Mouse (Mus musculus): ENCODE data around the gene Cnn1. TPM values are rescaled to one million over a fixed set of nuclear protein-coding genes. Genes with fewer than 3 reads are reported as not detected.
"Not testable (repeated sequence)": the region's sequence is repeated elsewhere in the genome, so short reads cannot be mapped to it uniquely, and the experiment has no call there.

The Cnn1 gene
- polyA plus RNA-seq, 1 experiment from 2014 or later: 4.0 TPM

DNA sequence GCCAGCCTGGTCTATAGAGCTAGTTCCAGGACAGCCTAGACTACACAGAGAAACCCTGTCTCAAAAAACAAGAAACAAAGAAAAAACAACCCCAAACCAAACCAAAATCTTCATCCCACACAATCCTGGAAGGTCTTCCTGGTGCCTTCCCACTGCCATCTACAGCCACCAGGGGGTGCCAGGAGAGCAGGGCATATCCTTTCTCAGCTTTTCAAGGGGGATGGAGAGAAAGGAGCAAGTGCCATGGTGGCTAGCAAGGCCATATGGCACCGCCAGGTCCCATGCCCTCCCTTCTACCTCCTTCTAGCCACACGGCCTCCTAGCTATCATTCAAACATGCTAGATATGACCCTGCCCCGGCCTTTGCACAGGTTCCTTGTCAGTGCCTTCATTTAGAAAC is 32.6 kb upstream of the Cnn1 start:
- Histone ChIP-seq H3K4me2 (ENCODE audit: low read depth, low read length) (no peak overlapping the region), H3K27me3 (ENCODE audit: control insufficient read depth, insufficient read depth, low read length) (no peaks in the 10 kb centered on the region), H3K9me3 (replicated peaks; ENCODE audit: control insufficient read depth, low read length) (no peaks in the 10 kb centered on the region), H3K4me3 (ENCODE audit: low read depth, low read length) (no peak overlapping the region), H3K9ac (replicated peaks; ENCODE audit: low read length) (no peak overlapping the region), H3K4me1 (ENCODE audit: control insufficient read depth, insufficient read depth, low read length) (no peaks in the 10 kb centered on the region), H3K27ac (replicated peaks; ENCODE audit: low read depth, low read length) (no peak overlapping the region), H3K36me3 (replicated peaks; ENCODE audit: control insufficient read depth, insufficient read depth, low read depth, low read length) (peaks cover 2% of the 10 kb centered on the region)
- DNase-seq (ENCODE audit: low spot score) (peak; percentile 38), ATAC-seq (replicated peaks; ENCODE audit: insufficient number of reproducible peaks, low FRiP score, low TSS enrichment, low read depth) (no peak)
- WGBS: 83% methylated on average over 3 of the region's 3 CpGs

DNA sequence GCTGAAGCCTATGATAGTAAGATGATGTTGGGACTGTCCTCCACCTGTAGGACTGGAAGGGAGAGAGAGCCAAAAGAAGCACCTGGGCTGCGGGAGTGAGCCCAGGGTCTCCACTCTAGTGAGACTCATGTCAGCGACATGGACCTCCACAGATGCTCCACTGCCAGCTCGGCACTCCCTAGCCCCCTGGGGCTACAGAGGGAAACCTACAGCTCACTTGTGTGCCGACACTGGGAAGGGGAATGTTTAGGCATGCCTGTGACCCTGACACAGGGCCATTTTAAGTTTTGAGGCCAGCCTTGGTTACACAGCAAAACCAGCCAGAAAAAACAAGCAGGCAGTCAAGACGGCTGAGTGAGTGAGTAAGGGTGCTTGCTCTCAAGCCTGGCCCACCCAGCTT is 31.8 kb upstream of the Cnn1 start:
- H3K4me3 ChIP-seq (ENCODE audit: low read depth, low read length): no peak overlapping the region
- H3K9ac ChIP-seq (replicated peaks; ENCODE audit: low read length): no peak overlapping the region
- WGBS: 77% methylated on average over 5 of the region's 5 CpGs
- no peaks in the 10 kb centered on the region for H3K27me3 ChIP-seq (ENCODE audit: control insufficient read depth, insufficient read depth, low read length)
- H3K4me2 ChIP-seq (ENCODE audit: low read depth, low read length): no peak overlapping the region
- H3K9me3 ChIP-seq (replicated peaks; ENCODE audit: control insufficient read depth, low read length): no peaks in the 10 kb centered on the region
- DNase-seq (ENCODE audit: low spot score): no peak
- no peak for ATAC-seq (replicated peaks; ENCODE audit: insufficient number of reproducible peaks, low FRiP score, low TSS enrichment, low read depth)
- peaks cover 2% of the 10 kb centered on the region for H3K36me3 ChIP-seq (replicated peaks; ENCODE audit: control insufficient read depth, insufficient read depth, low read depth, low read length)
- H3K27ac ChIP-seq (replicated peaks; ENCODE audit: low read depth, low read length): no peak overlapping the region
- no peaks in the 10 kb centered on the region for H3K4me1 ChIP-seq (ENCODE audit: control insufficient read depth, insufficient read depth, low read length)

DNA sequence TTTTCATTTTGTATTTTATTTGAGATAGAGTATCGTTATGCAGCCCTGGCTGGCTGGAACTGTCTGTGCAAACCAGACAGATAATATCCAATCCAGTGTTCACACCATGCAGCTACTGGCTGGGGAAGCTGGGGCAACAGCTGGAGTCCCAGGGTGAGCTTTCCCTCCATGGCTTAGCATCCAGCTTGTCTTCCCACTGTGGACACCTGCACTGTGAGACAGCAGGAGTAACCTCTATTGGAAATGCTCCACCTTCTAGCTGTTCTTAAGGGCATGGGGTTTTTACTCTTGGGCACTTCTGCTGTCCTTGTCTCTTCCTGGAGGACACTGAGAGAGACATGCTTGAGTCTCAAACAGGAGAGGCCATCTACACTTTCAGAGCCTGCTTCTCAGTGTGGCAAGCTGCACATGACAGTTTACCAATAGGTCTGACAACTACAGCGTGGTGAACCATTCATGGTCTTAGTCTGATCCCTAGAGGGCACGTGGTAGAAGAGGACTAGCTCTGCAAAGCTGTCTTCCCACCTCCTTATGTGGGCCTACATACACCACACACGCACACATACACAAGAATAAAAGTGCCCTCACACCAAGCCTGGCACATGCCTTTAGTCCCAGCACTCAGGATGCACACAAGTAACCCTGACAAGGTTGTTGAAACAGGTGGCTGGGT is 29.0 kb upstream of the Cnn1 start:
- WGBS: 69% methylated on average over 4 of the region's 4 CpGs
- Histone ChIP-seq H3K27ac (replicated peaks; ENCODE audit: low read depth, low read length) (no peak overlapping the region), H3K9ac (replicated peaks; ENCODE audit: low read length) (peak overlapping the region; percentile 39), H3K36me3 (replicated peaks; ENCODE audit: control insufficient read depth, insufficient read depth, low read depth, low read length) (peaks cover 2% of the 10 kb centered on the region), H3K4me2 (ENCODE audit: low read depth, low read length) (peak overlapping the region; percentile 32), H3K9me3 (replicated peaks; ENCODE audit: control insufficient read depth, low read length) (no peaks in the 10 kb centered on the region), H3K27me3 (ENCODE audit: control insufficient read depth, insufficient read depth, low read length) (no peaks in the 10 kb centered on the region), H3K4me1 (ENCODE audit: control insufficient read depth, insufficient read depth, low read length) (no peaks in the 10 kb centered on the region), H3K4me3 (ENCODE audit: low read depth, low read length) (peak overlapping the region; percentile 64)
- ATAC-seq (replicated peaks; ENCODE audit: insufficient number of reproducible peaks, low FRiP score, low TSS enrichment, low read depth) (peak; percentile 10; the same call in 1 of the 2 replicates), DNase-seq (ENCODE audit: low spot score) (no peak)

DNA sequence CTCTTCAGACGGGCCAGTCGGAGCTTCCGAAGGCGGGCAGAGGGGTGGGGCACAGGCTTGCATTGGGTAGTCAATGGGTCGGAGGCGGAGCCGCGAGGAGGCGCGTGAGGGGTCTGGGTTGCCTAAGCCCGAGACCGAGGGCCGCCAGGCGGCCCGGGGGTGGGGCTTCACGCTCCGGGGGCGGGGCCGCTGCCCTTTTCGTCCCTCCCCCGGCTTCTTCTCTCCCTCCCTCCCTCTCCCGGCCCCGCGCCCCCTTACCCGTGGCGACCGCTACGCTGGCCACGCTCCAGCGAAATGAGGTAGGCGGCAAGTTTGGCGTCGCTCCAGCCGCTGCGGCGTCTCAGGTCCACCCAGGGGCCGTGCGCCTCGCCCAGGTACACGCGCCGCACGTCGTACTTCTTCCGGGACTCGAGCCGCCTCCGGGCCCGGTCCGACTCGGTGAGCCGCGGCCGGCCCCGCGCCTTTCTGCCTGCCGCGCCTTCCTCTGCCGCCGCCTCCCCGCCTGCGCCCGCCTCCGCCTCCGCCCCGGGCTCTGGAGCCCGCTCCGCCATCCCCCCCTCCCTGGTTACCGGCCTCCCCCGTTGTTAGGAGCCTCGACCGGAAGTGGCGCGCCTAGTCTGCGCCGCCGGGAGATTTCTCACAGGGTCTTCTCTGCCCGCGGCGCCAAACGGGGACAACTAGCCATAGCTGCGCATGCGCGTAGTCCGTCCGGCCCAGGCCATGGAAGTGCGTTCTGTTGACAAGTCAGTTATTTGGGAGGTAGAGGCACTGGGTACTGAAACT is 28.0 kb upstream of the Cnn1 start, which contains the start of the genes Gm49318 and Zfp653:
Gm49318 (minus strand) TSS at position 469 of the 783 bp plus-strand sequence.
Zfp653 (minus strand) TSS at position 586 of the 783 bp plus-strand sequence.
- Histone ChIP-seq H3K27me3 (ENCODE audit: control insufficient read depth, insufficient read depth, low read length) (no peaks in the 10 kb centered on the region), H3K4me3 (ENCODE audit: low read depth, low read length) (peak within 1 kb of the TSS; percentile 64), H3K9ac (replicated peaks; ENCODE audit: low read length) (peak within 1 kb of the TSS; percentile 84), H3K27ac (replicated peaks; ENCODE audit: low read depth, low read length) (peak within 1 kb of the TSS; percentile 92), H3K4me1 (ENCODE audit: control insufficient read depth, insufficient read depth, low read length) (no peaks in the 10 kb centered on the region), H3K36me3 (replicated peaks; ENCODE audit: control insufficient read depth, insufficient read depth, low read depth, low read length) (no peaks in the 10 kb centered on the region; the same call in 1 of the 2 replicates), H3K4me2 (ENCODE audit: low read depth, low read length) (peak within 1 kb of the TSS; percentile 47), H3K9me3 (replicated peaks; ENCODE audit: control insufficient read depth, low read length) (no peaks in the 10 kb centered on the region)
- DNase-seq (ENCODE audit: low spot score): peak; percentile 97
- ATAC-seq (replicated peaks; ENCODE audit: insufficient number of reproducible peaks, low FRiP score, low TSS enrichment, low read depth): peak; percentile 98
- under 1% methylated on average over 72 of the region's 87 CpGs for WGBS

DNA sequence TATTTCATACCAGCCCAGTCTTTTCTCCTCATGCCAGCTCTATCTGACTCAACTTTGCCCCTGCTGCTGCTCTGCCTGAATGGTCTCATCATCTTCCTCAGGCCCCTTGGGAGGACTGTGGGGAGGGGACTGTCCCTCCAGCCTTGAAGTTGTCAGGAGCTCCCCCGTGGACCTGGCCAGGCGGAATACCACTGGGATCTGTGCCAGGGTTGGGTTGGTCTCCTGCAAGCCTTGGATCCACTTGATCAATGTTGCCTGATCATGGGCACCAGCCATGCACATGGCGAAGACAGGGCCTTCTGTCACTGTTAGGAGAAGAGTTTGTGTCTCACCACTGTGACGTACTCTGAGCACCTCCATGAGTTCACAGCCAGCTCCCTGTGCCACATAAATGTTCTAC is 26.7 kb upstream of the Cnn1 start:
- H3K4me2 ChIP-seq (ENCODE audit: low read depth, low read length): no peak overlapping the region
- no peak overlapping the region for H3K9ac ChIP-seq (replicated peaks; ENCODE audit: low read length)
- H3K27me3 ChIP-seq (ENCODE audit: control insufficient read depth, insufficient read depth, low read length): no peaks in the 10 kb centered on the region
- H3K9me3 ChIP-seq (replicated peaks; ENCODE audit: control insufficient read depth, low read length): no peaks in the 10 kb centered on the region
- ATAC-seq (replicated peaks; ENCODE audit: insufficient number of reproducible peaks, low FRiP score, low TSS enrichment, low read depth) (no peak), DNase-seq (ENCODE audit: low spot score) (no peak)
- WGBS: 88% methylated on average over 4 of the region's 4 CpGs
- no peak overlapping the region for H3K4me3 ChIP-seq (ENCODE audit: low read depth, low read length)
- no peaks in the 10 kb centered on the region for H3K4me1 ChIP-seq (ENCODE audit: control insufficient read depth, insufficient read depth, low read length)
- H3K27ac ChIP-seq (replicated peaks; ENCODE audit: low read depth, low read length): no peak overlapping the region
- no peaks in the 10 kb centered on the region; the same call in 1 of the 2 replicates for H3K36me3 ChIP-seq (replicated peaks; ENCODE audit: control insufficient read depth, insufficient read depth, low read depth, low read length)

DNA sequence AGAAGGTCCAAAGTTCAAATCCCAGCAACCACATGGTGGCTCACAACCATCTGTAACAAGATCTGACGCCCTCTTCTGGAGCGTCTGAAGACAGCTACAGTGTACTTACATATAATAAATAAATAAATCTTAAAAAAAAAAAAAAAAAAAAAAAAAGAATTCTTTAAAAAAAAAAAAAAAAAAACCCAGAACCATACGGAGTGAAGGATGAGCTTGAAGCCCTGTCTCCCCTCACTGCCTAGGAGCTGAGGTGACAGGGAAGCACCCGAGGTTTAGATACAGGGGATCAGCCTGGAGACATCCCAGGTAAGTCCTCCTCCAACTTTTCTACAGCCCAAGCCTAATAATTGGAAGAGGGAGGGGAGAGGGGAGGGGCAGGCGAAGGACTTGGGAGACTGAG is 23.2 kb upstream of the Cnn1 start:
- H3K9me3 ChIP-seq (replicated peaks; ENCODE audit: control insufficient read depth, low read length); H3K36me3 ChIP-seq (replicated peaks; ENCODE audit: control insufficient read depth, insufficient read depth, low read depth, low read length); ATAC-seq (replicated peaks; ENCODE audit: insufficient number of reproducible peaks, low FRiP score, low TSS enrichment, low read depth); DNase-seq (ENCODE audit: low spot score); H3K27me3 ChIP-seq (ENCODE audit: control insufficient read depth, insufficient read depth, low read length); H3K9ac ChIP-seq (replicated peaks; ENCODE audit: low read length); H3K4me3 ChIP-seq (ENCODE audit: low read depth, low read length); H3K4me1 ChIP-seq (ENCODE audit: control insufficient read depth, insufficient read depth, low read length); H3K27ac ChIP-seq (replicated peaks; ENCODE audit: low read depth, low read length); H3K4me2 ChIP-seq (ENCODE audit: low read depth, low read length): not testable (repeated sequence)
- WGBS: 57% methylated on average over 5 of the region's 5 CpGs

DNA sequence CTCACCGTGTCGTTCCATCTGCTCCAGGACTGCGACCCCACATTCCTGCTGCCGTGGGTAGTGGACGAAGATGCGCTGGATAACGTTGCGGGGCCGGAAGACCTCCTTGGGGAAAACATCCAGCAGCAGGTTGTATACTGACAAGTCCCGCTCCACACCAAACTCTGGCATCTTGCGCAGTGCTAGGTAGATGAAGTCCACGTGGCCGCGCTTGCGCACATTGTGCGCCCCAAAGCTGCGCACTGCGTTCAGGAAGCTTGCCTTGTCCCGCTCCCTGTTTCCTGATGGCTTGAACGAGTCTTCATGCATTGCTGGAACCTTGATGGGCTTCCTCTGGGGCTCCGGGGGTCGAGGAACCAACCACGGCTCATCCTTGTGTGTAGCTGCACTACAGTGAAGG is 22.8 kb upstream of the Cnn1 start:
- ATAC-seq (replicated peaks; ENCODE audit: insufficient number of reproducible peaks, low FRiP score, low TSS enrichment, low read depth) (no peak), DNase-seq (ENCODE audit: low spot score) (no peak)
- Histone ChIP-seq H3K36me3 (replicated peaks; ENCODE audit: control insufficient read depth, insufficient read depth, low read depth, low read length) (no peaks in the 10 kb centered on the region), H3K4me2 (ENCODE audit: low read depth, low read length) (no peak overlapping the region), H3K27ac (replicated peaks; ENCODE audit: low read depth, low read length) (no peak overlapping the region), H3K4me3 (ENCODE audit: low read depth, low read length) (no peak overlapping the region), H3K4me1 (ENCODE audit: control insufficient read depth, insufficient read depth, low read length) (no peaks in the 10 kb centered on the region), H3K9me3 (replicated peaks; ENCODE audit: control insufficient read depth, low read length) (no peaks in the 10 kb centered on the region), H3K9ac (replicated peaks; ENCODE audit: low read length) (no peak overlapping the region), H3K27me3 (ENCODE audit: control insufficient read depth, insufficient read depth, low read length) (no peaks in the 10 kb centered on the region)
- WGBS: 94% methylated on average over 23 of the region's 23 CpGs

DNA sequence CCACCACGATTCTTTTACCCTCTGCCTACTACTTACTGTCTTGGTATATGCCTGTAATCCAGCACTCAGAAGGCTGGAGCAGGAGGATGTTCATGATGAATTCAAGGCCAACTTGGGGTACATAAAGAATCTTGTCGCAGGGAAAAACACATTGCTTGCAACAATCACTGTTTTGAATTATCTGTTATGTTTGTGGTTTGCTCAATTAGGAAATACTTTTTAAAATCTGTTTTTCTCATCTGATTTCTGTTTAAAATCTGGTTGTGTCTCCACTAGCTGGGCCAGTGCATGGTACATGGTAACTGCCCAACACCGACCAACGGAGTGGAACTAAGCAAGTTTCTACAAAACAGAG is 14.4 kb upstream of the Cnn1 start:
- WGBS: 34% methylated on average over 4 of the region's 4 CpGs

More for the DNA sequence above, 14.4 kb upstream of the Cnn1 start:
- H3K4me3 ChIP-seq (ENCODE audit: low read depth, low read length): peak overlapping the region; percentile 70
- ATAC-seq (replicated peaks; ENCODE audit: insufficient number of reproducible peaks, low FRiP score, low TSS enrichment, low read depth) (0 out of 2 replicates have a peak, but pooled peaks have one; percentile 14), DNase-seq (ENCODE audit: low spot score) (no peak)
- peak overlapping the region; percentile 63 for H3K9ac ChIP-seq (replicated peaks; ENCODE audit: low read length)
- H3K9me3 ChIP-seq (replicated peaks; ENCODE audit: control insufficient read depth, low read length): no peaks in the 10 kb centered on the region
- H3K36me3 ChIP-seq (replicated peaks; ENCODE audit: control insufficient read depth, insufficient read depth, low read depth, low read length): no peaks in the 10 kb centered on the region
- H3K4me1 ChIP-seq (ENCODE audit: control insufficient read depth, insufficient read depth, low read length): no peaks in the 10 kb centered on the region
- peak overlapping the region; percentile 73 for H3K4me2 ChIP-seq (ENCODE audit: low read depth, low read length)
- H3K27me3 ChIP-seq (ENCODE audit: control insufficient read depth, insufficient read depth, low read length): no peaks in the 10 kb centered on the region
- no peak overlapping the region for H3K27ac ChIP-seq (replicated peaks; ENCODE audit: low read depth, low read length)

All from embryonic facial prominence, embryonic 11.5 days (tissue).